Mouse (Mus musculus): ENCODE results near the gene Klhl8. TPM values are rescaled to one million over a fixed set of nuclear protein-coding genes. Genes with fewer than 3 reads are reported as not detected.

Klhl8 gene
- total RNA-seq, 2 experiments from 2014 or later = 46.0 to 46.4 TPM

DNA sequence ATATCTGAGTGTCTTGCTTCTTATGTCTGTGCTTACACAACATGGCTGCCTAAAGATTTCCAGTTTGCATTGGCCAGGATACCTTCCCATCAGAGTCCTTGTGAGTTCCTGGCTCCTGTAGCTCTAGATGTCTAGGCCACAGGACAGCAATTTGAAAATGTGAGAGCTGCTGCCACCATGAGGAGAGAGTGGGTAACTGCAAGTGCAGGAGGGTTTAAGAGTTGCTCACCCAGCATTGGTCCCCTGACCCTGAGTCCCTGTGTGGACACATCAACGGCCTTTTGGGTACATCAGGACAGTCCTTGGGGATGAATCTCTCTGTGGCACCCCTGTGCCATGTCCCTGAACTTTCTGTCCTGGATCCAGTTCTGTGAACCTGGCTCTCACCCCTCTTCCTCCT lies 93.3 kb downstream of the Klhl8 start:
- intact Hi-C loops (cut with DNase I) = loop anchor here (5.0 to 10.0 kb wide), 2 partner anchors 63 to 135 kb away; no protein-coding TSS in a partner anchor
- DNase-seq = peak; percentile 76

- intact Hi-C loops (cut with DNase I) = loop anchor here (5.0 to 10.0 kb wide), 2 partner anchors 62 to 134 kb away; no protein-coding TSS in a partner anchor
- no peak for DNase-seq
Observed at GRCm38 (mm10) chr5:103816718-103817117, 94.3 kb downstream of the Klhl8 start.

GRCm38 (mm10) chr5:103815249-103815617 lies 95.8 kb downstream of the Klhl8 start:
- DNase-seq = no peak
- intact Hi-C loops (cut with DNase I) = loop anchor here (5.0 to 10.0 kb wide), 2 partner anchors 60 to 133 kb away; no protein-coding TSS in a partner anchor

GRCm38 (mm10) chr5:103814551-103815248 lies 96.4 kb downstream of the Klhl8 start:
- DNase-seq = no peak
- intact Hi-C loops (cut with DNase I) = loop anchor here (5.0 to 10.0 kb wide), 2 partner anchors 60 to 132 kb away; no protein-coding TSS in a partner anchor

- DNase-seq = no peak
- intact Hi-C loops (cut with DNase I) = loop anchor here (10.0 kb wide), 1 partner anchor 59 kb away; no protein-coding TSS in a partner anchor
Observed at GRCm38 (mm10) chr5:103813997-103814542, 97.0 kb downstream of the Klhl8 start.

DNA sequence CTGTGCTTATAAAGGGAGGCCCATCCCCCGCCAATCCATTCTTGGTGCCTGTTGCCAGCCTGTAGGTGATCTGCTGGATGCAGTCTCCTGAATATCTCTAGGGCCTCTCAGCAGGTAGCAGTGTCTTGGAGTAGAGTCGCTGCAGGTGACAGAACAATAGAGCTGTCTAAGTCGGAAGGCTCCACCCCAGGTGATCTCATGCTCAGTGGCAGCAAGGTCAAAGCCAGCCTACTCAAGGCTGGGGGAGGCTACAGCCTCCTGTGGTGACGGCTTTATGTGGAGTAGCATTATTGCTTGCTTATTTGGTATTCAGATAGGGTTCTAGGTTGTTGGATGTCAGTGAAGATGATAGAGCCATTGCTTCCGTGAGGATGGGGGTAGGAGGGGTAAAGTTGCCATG lies 97.8 kb downstream of the Klhl8 start:
- intact Hi-C loops (cut with DNase I) = loop anchor here (10.0 kb wide), 1 partner anchor 58 kb away; no protein-coding TSS in a partner anchor
- no peak for DNase-seq

Other genes with a start within 250 kb of the Klhl8 start
- 1 to 10 TPM; 4.9 to 6.3 TPM for gene Aff1, start 218.9 kb downstream of the Klhl8 start, total RNA-seq (2021)
- gene Hsd17b13, start 66.2 kb upstream of the Klhl8 start, total RNA-seq (2021) = not detected
- 10 to 100 TPM; 20.2 to 22.6 TPM for gene Hsd17b11, start 110.7 kb upstream of the Klhl8 start, total RNA-seq (2021)
- gene Nudt9, start 135.0 kb upstream of the Klhl8 start, total RNA-seq (2021) = 10 to 100 TPM; 43.9 to 46.7 TPM
- gene Gm17660, start 166.3 kb upstream of the Klhl8 start, total RNA-seq (2021) = not detected
- 100 to 1,000 TPM; 465 to 498 TPM for gene Sparcl1, start 202.5 kb upstream of the Klhl8 start, total RNA-seq (2021)

Data from left cerebral cortex, postnatal 4 days (tissue).